Mouse (Mus musculus): ENCODE results near the gene Hnrnpul1. TPM values are rescaled to one million over a fixed set of nuclear protein-coding genes. Genes with fewer than 3 reads are reported as not detected.
A peak's percentile ranks its signal among the peaks of the same experiment; 100 is the strongest.

Hnrnpul1 gene
- polyA plus RNA-seq, 1 experiment from 2014 or later = 32.1 TPM

- H3K4me2 ChIP-seq (replicated peaks; ENCODE audit: low read depth) = no peak overlapping the region
- H3K36me3 ChIP-seq (ENCODE audit: control insufficient read depth, insufficient read depth) = no peaks in the 10 kb centered on the region; the same call in 1 of the 2 replicates
- H3K4me1 ChIP-seq (replicated peaks; ENCODE audit: control insufficient read depth, insufficient read depth, low read length) = 0 out of 2 replicates have a peak, but pooled peaks cover 3% of the 10 kb centered on the region
- no peak overlapping the region for H3K9ac ChIP-seq (ENCODE audit: low read depth, low read length)
- H3K27ac ChIP-seq (ENCODE audit: low read depth, low read length) = no peak overlapping the region
- peaks cover 19% of the 10 kb centered on the region for H3K27me3 ChIP-seq (replicated peaks; ENCODE audit: control insufficient read depth, insufficient read depth, low read length)
- 22% methylated on average over 9 of the region's 9 CpGs for WGBS
- H3K9me3 ChIP-seq (ENCODE audit: control insufficient read depth) = no peaks in the 10 kb centered on the region
- TF ChIP-seq CTCF (IDR thresholded peaks at IDR 0.05; ENCODE audit: low read depth) = no peak
- ATAC-seq = no peak
- peak overlapping the region; percentile 34 for H3K4me3 ChIP-seq (ENCODE audit: low read depth, low read length)
Measured at GRCm38 (mm10) chr7:25674297-25674696, 80.3 kb downstream of the Hnrnpul1 start.

GRCm38 (mm10) chr7:25672442-25672841 is 82.1 kb downstream of the Hnrnpul1 start:
- H3K4me1 ChIP-seq (replicated peaks; ENCODE audit: control insufficient read depth, insufficient read depth, low read length) = 0 out of 2 replicates have a peak, but pooled peaks cover 3% of the 10 kb centered on the region
- no peak overlapping the region for H3K4me3 ChIP-seq (ENCODE audit: low read depth, low read length)
- 47% methylated on average over 4 of the region's 4 CpGs for WGBS
- H3K36me3 ChIP-seq (ENCODE audit: control insufficient read depth, insufficient read depth) = peaks cover 13% of the 10 kb centered on the region; the same call in 1 of the 2 replicates
- no peaks in the 10 kb centered on the region for H3K9me3 ChIP-seq (ENCODE audit: control insufficient read depth)
- H3K4me2 ChIP-seq (replicated peaks; ENCODE audit: low read depth) = no peak overlapping the region
- no peak overlapping the region for H3K9ac ChIP-seq (ENCODE audit: low read depth, low read length)
- TF ChIP-seq CTCF (IDR thresholded peaks at IDR 0.05; ENCODE audit: low read depth) = peak; percentile 42; the same call in 1 of the 2 replicates
- peaks cover 19% of the 10 kb centered on the region for H3K27me3 ChIP-seq (replicated peaks; ENCODE audit: control insufficient read depth, insufficient read depth, low read length)
- no peak overlapping the region for H3K27ac ChIP-seq (ENCODE audit: low read depth, low read length)
- ATAC-seq = no peak

GRCm38 (mm10) chr7:25671686-25672085 is 82.9 kb downstream of the Hnrnpul1 start:
- H3K9ac ChIP-seq (ENCODE audit: low read depth, low read length) = no peak overlapping the region
- H3K9me3 ChIP-seq (ENCODE audit: control insufficient read depth) = no peaks in the 10 kb centered on the region
- no peak overlapping the region for H3K4me3 ChIP-seq (ENCODE audit: low read depth, low read length)
- peaks cover 21% of the 10 kb centered on the region; the same call in 1 of the 2 replicates for H3K36me3 ChIP-seq (ENCODE audit: control insufficient read depth, insufficient read depth)
- no peak overlapping the region for H3K27ac ChIP-seq (ENCODE audit: low read depth, low read length)
- 62% methylated on average over 2 of the region's 2 CpGs for WGBS
- no peak overlapping the region for H3K4me2 ChIP-seq (replicated peaks; ENCODE audit: low read depth)
- TF ChIP-seq CTCF (IDR thresholded peaks at IDR 0.05; ENCODE audit: low read depth) = no peak
- H3K27me3 ChIP-seq (replicated peaks; ENCODE audit: control insufficient read depth, insufficient read depth, low read length) = peaks cover 19% of the 10 kb centered on the region
- ATAC-seq = no peak
- H3K4me1 ChIP-seq (replicated peaks; ENCODE audit: control insufficient read depth, insufficient read depth, low read length) = 0 out of 2 replicates have a peak, but pooled peaks cover 3% of the 10 kb centered on the region

Other genes with a start within 250 kb of the Hnrnpul1 start
- 0.20 and 0.37 TPM in 2 replicates for gene Ceacam2, start 214.9 kb downstream of the Hnrnpul1 start, polyA plus RNA-seq (2015; fragmentation: Nextera tagmentation; extraction: Ambion mirVana)
- gene Erich4, start 138.9 kb downstream of the Hnrnpul1 start, polyA plus RNA-seq (2015; fragmentation: Nextera tagmentation; extraction: Ambion mirVana) = 117 and 135 TPM in 2 replicates
- 29.0 and 32.6 TPM in 2 replicates for gene Dmac2, start 135.3 kb downstream of the Hnrnpul1 start, polyA plus RNA-seq (2015; fragmentation: Nextera tagmentation; extraction: Ambion mirVana)
- gene B3gnt8, start 128.1 kb downstream of the Hnrnpul1 start, polyA plus RNA-seq (2015; fragmentation: Nextera tagmentation; extraction: Ambion mirVana) = 3.4 and 3.5 TPM in 2 replicates
- gene Bckdha, start 95.8 kb downstream of the Hnrnpul1 start, polyA plus RNA-seq (2015; fragmentation: Nextera tagmentation; extraction: Ambion mirVana) = 39.8 and 44.3 TPM in 2 replicates
- 50.4 and 52.7 TPM in 2 replicates for gene Exosc5, start 95.6 kb downstream of the Hnrnpul1 start, polyA plus RNA-seq (2015; fragmentation: Nextera tagmentation; extraction: Ambion mirVana)
- 0.61 and 1.3 TPM in 2 replicates for gene Tmem91, start 79.6 kb downstream of the Hnrnpul1 start, polyA plus RNA-seq (2015; fragmentation: Nextera tagmentation; extraction: Ambion mirVana)
- gene B9d2, start 74.0 kb downstream of the Hnrnpul1 start, polyA plus RNA-seq (2015; fragmentation: Nextera tagmentation; extraction: Ambion mirVana) = 12.4 and 12.6 TPM in 2 replicates
- 1.7 and 2.2 TPM in 2 replicates for gene Tgfb1, start 67.8 kb downstream of the Hnrnpul1 start, polyA plus RNA-seq (2015; fragmentation: Nextera tagmentation; extraction: Ambion mirVana)
- 15.9 and 16.5 TPM in 2 replicates for gene Ccdc97, start 35.7 kb downstream of the Hnrnpul1 start, polyA plus RNA-seq (2015; fragmentation: Nextera tagmentation; extraction: Ambion mirVana)
- 52.1 and 58.8 TPM in 2 replicates for gene Axl, start 33.9 kb upstream of the Hnrnpul1 start, polyA plus RNA-seq (2015; fragmentation: Nextera tagmentation; extraction: Ambion mirVana)
- gene Cyp2s1, start 62.2 kb upstream of the Hnrnpul1 start, polyA plus RNA-seq (2015; fragmentation: Nextera tagmentation; extraction: Ambion mirVana) = 9.7 and 11.6 TPM in 2 replicates
- 0.13 and 0.29 TPM in 2 replicates for gene Cyp2b10, start 142.9 kb upstream of the Hnrnpul1 start, polyA plus RNA-seq (2015; fragmentation: Nextera tagmentation; extraction: Ambion mirVana)